Mouse (Mus musculus) ZHBTc4 (cell line): ENCODE results near the gene 1700013G24Rik.
"Not testable (repeated sequence)": the region's sequence is repeated elsewhere in the genome, so short reads cannot be mapped to it uniquely, and the experiment has no call there.

Experiments
- DNase-seq: peaks from one replicate; pipeline ENCODE4 v3.0.0-alpha.2; 2011; ENCODE audit warnings: low read depth, low spot score

1700013G24Rik gene

DNA sequence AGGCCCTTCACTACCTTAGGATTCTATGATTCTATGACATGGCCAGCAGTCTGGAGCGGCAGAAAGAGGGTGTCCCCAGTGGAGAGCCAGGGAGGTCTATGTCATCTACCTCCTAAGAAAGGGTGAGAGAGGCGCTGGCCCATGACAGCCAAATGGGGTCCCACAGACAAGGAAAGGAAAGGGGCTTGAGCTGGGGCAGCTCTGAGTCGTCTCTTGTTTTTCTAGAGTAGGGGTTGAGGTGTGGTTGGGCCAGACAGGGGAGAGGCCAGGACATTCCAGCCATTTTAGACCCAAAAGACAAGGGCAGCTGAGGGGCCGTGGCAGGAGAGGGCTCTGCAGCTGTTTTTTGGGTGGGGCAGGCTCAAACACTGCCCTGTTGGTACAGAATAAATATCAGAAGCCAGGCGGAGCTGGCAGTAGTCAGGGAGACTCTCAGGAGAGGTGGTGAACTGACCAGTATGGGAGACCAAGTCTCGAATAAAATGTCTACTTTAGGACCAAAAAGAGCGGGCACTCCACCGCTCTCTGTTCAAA lies at the start of gene 1700013G24Rik:
Gene 1700013G24Rik, plus strand, starts transcription at position 51 of the 534 bp plus-strand sequence.
- no peak for DNase-seq

DNA sequence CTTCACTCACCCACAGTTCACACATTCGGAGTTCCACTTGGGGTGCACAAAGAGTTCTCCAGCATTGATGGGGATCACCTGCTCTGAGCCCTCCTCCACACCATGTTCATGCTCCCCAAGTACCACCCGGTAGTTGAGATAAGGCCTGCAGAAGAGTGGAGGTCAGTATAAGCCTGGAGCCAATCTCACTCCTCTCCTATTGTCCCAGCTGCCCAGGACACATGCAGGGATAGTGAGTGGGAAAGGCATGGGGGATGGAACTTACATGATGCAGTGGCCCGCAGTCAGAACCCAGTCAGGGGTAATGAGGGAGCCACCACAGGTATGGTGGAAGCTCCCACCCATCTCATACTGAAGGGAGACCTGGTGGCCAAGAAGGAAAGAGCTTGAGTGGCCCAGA lies 47.5 kb upstream of the 1700013G24Rik start:
- no peak for DNase-seq

DNA sequence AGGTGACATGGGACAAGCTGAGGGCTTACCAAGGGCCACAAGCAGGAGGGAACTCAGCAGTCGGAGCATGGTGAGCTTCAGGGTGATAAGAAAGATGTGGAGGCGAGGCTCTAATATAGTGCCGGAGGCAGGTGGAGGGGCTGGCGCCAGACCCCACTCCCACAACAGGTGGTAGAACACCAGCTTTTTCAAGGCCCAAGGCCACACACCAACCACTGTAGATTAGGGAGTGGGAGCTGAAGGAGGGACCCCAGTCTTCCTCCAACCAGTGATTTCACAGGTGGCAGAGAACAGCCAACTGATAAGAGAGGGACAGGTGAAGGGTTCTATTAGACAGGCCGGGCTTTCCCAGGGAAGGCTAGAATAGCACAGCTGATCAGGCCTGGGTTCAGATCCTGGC lies 43.4 kb upstream of the 1700013G24Rik start, which contains the start of gene Cela3a:
Gene Cela3a, minus strand, starts transcription at position 101 of the 400 bp plus-strand sequence.
- no peak for DNase-seq

DNA sequence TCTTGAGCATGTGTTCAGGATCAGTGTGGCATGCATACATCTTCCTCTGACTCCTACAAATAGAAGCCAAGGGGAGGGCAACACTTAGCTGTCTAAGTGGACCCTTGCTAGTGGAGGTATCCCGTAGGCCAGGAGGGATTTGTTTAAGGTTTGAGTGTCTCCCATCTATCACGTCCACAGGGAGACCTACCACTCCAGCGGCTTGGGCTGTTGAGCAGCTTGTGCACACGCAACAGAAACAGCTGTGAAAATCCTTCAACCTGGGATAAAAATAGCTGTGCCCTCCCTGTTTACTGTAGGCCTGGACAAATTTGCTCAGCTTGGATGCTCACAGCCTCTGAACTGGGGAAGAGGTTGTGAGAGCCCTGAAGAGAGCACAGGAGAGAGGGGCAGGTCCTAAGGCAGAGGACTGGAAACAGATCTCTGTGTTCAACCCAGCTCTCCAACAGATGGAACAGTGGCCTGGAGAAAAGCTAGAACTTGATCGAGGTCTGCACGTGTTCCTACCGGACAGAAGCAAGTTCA lies 40.8 kb upstream of the 1700013G24Rik start:
- DNase-seq: not testable (repeated sequence)

DNA sequence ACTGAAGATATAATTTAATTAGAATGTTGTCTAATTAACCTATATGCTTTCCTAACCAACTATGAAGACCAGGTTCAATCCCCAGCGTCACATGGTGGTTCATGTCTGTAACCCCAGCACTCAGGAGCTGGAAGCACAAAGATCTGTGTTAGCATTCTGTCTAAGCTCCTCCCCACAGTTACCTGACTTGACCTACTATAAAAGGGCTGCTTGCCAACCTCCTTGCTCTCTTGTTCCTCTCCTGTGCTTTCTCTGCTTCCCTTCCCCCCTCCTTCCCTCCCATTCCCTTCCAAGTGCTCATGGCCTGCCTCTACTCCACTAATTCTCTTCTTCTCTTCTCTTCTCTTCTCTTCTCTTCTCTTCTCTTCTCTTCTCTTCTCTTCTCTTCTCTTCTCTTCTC lies 38.1 kb upstream of the 1700013G24Rik start:
- no peak for DNase-seq

DNA sequence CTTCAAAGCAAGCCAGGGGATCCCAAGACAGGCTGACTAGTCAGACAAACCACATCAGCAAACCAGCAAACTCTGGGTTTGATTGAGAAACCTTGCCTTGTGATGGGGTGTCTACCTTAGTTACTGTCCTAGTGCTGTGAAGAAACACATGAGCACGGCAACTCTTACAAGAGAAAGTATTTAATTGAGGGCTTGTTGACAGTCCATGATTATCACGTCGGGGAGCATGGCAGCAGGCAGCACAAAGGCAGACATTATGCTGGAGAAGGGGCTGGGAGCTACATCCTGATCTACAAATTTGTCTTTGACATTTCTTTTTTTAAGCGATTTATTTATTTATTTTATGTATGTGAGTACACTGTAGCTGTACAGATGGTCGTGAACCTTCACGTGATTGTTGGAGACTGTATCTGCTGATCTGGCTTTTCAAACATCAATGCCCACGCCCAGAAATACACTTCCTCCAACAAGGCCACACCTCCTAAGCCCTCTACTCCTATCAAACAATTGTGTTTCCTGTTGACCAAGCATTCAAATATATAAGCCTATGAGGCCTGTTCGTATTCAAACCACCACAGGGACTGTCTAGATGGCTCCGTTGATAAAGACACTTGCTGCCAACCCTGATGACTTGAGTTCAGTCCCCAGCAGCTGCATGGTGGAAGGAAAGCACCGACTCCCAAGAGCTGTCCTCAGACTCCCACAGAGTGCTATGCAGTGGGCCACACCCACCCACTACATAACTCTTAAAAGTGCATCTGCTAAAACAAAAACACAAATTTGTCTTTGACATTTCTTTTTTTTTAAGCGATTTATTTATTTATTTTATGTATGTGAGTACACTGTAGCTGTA lies 35.1 kb upstream of the 1700013G24Rik start:
- peak; percentile 16 for DNase-seq

DNA sequence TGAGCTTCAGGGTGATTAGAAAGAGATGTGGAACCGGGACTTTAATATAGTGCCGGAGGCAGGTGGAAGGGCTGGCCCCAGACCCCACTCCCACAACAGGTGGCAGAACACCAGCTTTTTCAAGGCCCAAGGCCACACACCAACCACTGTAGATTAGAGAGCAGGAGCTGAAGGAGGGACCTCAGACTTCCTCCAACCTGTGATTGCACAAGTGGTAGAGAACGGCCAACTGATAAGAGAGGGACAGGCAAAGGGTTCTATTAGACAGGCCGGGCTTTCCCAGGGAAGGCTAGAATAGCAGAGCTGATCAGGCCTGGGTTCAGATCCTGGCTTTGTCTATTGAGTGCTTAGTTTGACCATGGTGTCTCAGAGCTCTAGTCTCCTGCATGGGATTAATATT lies 22.6 kb upstream of the 1700013G24Rik start, which contains the start of gene Cela3b:
Gene Cela3b, minus strand, starts transcription at position 39 of the 400 bp plus-strand sequence.
- no peak for DNase-seq

DNA sequence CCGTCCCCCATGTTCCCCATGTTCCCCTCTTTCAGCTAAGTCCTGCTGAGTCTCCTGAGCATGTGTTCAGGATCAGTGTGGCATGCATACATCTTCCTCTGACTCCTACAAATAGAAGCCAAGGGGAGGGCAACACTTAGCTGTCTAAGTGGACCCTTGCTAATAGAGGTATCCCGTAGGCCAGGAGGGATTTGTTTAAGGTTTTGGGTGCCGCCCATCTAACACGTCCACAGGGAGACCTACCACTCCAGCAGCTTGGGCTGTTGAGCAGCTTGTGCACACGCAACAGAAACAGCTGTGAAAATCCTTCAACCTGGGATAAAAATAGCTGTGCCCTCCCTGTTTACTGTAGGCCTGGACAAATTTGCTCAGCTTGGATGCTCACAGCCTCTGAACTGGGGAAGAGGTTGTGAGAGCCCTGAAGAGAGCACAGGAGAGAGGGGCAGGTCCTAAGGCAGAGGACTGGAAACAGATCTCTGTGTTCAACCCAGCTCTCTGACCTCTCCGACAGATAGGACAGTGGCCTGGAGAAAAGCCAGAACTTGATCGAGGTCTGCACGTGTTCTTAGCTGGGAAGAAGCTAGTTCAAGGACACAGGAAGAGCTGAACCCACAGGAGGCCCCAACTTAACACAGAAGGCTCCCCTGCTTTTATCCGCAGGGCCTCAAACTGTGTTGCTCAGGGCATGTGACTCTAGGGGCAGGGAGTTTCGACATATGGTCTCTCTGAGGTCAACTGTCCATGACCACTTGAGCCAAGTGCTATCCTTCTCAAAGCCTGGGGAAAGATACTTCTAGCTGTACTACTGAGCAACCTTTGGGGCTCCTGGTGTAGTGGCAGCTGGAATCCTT lies 20.2 kb upstream of the 1700013G24Rik start:
- not testable (repeated sequence) for DNase-seq

DNA sequence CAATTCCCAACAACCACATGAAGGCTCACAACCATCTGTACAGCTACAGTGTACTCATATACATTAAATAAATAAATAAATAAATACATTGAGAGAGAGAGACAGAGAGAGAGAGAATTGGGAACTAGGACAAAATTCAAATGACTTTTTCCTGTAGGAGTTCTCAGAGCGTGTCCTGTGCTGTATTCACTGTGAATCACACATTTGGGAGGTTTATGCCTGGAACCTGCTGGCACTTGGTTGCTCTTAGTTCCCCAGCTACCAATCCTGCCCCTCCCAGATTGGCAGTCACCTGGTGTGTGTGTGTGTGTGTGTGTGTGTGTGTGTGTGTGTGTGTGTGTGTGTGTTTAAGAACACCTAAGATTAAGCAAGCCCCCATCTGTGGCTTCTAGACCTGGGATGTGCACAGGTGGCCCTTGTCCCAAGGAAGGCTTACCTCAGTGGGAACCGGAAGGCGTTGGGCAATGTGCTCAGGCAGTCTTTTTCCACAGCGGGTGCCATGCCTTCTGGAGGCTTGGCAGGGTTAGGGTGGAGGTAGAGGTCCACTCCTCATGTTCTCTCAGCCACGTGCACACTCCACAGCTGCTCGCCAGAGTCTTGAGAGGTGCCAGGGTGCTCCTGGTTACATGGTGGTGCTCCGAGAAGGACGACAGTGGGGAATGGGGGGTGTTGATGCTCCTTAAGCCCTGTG lies 16.0 kb upstream of the 1700013G24Rik start:
- no peak for DNase-seq

DNA sequence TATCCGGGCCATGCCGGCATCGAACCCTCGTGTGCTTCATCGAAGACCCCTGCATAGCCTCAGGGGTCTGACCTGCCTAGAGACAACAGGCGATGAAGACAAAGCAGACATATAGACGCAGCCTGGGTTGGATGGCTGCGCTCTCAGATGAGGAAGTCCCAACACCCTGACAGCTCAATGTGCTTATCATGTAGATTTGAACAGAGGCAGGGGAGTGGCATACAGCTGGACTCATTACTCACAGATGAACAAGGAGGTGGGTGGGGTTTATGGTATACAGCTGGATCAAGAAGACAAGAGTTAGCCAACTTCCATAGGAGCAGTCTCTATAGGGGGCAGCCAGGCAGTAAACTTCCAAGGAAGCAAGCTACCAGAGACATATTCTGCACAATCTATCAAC lies 14.2 kb upstream of the 1700013G24Rik start:
- DNase-seq: peak; percentile 75

DNA sequence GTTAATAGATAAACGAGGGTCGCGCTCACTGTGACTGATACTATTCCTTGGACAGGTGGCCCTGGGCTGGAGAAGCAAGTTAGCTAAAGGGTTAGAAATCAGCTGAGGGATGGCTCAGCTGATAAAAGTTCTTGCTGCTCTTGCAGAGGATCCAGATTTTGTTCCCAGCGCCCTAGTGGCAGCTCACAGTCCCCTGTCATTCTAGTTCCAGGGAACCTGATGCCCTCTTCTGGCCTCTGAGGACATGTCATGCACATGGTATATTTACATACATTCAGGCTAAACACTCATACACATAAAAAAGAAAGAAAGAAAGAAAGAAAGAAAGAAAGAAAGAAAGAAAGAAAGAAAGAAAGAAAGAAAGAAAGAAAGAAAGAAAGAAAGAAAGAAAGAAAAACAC lies 11.8 kb upstream of the 1700013G24Rik start:
- DNase-seq: peak; percentile 61

DNA sequence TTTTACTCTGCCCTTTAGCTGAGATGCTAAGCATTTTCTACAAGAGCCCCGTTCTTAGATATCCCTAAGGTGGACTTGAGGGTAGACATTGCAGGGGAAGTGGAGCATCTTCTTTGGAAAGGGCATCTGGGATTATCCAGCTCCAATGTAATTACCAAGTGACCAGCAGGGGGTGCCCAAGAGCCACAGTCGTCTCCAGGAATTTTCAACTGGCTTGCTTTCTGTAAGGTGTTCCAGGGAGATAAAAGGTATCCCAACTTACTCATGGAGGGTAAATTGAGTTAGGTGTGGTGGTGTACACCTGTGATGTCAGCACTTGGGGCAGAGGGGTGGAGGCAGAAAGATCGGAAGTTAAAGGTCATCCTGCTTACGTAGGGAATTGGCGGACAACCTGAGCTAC lies 9.5 kb upstream of the 1700013G24Rik start:
- DNase-seq: peak; percentile 74

DNA sequence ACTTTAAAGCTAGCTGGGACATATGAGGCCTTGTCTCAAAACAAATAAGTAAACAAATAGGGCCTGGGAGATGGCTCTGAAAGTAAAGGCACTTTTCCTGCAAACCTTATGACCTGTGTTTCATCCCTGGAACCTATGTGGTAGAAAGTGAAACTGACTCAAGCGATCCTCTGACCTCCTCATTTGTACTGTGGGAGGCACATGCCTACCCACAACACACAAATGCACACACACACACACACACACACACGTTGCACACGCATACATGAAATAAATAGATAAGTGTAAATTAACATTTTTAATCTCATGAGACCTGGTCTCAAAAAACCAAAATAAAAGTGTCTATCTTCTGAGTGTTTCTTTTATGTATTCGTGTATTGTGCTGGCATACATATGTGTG lies 7.2 kb upstream of the 1700013G24Rik start:
- no peak for DNase-seq

DNA sequence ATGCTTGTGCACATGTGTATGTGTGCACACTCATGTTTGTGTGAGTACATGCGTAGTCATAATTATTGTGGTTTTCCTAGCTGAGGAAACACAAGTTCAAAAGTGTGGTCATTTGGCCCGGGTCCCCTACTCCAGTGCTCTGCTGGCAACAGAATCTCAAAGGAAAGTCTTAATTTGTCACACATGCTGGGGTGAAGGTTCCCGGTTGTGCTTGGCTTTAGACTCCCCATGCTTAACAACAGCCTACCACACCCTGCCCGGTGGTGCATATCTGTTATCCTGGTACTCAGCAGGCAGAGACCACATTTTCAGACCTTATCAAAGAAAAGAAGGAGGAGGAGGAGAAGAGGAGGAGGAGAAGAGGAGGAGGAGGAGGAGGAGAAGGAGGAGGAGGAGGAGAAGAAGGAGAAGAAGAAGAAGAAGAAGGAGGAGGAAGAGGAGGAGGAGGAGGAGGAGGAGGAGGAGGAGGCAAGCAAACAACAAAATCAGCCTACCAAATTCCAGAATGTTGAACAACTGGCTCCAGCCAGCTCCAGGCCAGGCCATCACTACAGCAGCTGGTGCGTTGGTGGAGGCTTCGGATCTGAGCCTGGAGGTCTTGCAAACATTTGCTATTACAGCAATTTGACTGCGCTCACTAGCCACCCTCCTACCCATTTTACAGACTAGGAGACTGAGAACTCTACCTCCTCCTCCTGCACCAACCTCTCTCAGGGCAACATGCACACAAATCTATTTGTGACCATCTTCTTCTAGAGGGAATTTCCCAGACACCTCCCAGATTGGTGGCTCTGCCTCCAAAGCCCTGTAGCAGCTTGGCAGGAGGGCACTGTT lies 5.5 kb upstream of the 1700013G24Rik start:
- no peak for DNase-seq

DNA sequence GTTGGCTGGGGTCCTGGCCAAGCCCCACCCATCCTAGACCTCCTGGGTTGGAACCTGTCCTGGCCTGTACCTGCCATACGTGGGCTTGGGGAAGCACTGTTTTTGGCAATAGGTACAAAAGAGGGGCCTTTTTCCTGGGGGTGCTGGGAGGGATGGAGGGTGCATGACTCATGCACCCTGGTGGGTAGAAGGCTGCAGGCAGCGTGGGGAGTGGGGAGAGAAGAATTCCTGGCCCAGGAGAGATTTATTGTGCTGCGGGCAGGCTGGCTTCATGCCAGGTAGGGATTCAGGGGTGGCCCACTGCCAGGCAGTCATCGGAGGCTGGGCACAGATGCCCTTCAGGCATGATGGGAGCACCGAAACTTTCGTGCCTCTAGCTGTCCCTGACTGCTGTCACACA lies 4.9 kb upstream of the 1700013G24Rik start:
- no peak for DNase-seq

DNA sequence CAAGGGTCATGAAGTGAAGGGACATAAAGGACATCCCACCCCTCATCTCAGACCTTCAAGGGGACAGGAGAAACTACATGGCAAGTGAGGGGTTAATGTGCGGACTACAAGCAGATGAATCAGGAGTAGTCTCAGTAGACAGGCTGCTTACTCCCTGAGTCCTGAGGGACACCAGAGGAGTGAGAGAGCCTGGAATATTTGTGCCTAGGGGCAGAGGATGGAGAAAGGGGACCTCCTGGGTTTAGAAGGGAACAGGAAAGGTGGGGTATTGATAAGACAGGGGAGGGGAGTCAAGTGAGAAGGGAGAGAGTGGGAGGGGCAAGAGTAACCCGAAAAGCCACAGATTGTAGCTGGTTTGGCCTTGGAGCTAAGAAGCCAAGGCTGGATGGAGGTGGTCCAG lies 4.4 kb upstream of the 1700013G24Rik start:
- no peak for DNase-seq

DNA sequence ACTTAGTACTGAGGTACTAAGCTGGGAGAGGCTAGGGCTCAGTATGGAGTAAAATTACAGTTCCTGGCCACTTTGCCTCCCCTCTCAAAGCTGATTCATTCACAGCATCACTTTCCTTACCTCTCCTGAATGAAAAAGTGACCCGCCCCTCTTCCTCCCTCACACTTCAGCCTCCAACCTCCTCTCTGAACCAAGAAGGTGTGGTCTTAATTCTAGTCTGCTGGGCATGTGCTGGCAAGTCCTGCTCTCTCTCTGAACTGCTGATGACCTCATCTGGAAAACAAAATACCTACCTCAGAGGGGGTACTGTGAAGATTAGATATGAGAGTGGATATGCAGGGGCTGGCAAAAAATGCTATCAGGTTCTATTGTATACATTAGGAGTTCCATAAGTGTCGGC lies 4.0 kb upstream of the 1700013G24Rik start:
- DNase-seq: no peak

DNA sequence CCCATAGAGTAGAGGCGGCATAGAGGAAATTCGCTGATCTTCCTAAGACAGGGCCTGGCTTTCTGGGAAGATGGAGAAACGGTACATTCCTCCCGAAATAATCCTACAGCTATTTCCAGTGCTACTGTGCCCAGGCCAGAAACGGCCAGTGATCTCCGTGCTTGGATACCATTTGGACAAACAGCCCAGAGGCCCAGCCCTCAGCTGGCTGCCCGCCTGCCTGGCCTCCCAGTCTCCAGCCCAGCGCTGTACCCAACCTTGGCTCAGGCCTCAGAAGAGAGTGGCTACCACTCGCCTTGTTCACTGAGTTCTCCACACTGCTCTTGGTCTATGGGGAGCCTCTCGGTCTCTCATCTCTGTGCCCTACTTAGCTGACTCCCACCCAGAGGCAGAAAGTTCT lies 3.4 kb upstream of the 1700013G24Rik start:
- DNase-seq: no peak

DNA sequence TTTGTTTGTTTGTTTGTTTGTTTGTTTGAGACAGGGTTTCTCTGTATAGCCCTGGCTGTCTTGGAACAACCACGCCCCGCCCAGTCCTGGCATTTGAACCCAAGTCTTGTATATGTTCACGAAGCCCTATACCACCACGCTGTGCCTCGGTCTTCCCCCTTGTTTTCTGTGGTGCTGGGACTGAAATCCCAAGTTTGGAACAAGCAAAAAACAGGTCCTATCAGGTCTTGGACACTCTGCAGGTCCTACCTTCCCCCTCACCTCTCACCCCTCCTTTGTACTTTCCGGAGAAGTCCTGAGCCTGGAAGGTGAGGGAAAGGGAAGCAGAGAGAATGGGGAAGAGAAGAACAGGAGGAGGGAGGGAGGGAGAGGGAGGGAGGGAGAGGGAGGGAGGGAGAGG lies 894 bp upstream of the 1700013G24Rik start:
- no peak for DNase-seq

DNA sequence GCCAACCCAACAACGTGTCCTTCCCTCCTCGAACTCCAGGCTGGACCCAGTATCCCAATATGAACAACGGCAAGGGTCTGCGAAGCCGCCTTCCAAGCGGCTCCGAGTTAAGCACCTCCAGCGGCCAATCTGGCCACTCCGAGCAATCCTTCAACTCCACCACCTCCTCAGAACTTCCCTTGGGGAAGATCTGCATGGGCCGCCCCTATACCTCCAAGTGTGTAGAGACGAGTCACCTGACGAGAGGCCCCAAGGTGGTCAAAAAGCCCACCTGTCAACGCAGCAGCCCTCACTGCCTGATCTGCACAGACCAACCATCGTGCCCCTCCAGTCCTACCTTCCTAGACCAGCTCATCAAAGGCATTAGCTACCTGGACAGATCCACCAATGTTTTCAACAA lies 1.5 kb downstream of the 1700013G24Rik start:
- DNase-seq: no peak
